Mouse (Mus musculus) heart, postnatal 14 days (tissue): Measurements from ENCODE around the gene Efhd1. TPM values are rescaled to one million over a fixed set of nuclear protein-coding genes. Genes with fewer than 3 reads are reported as not detected.

Source experiments
- DNase-seq, 2 experiments: peaks; one replicate each; pipeline ENCODE4 v3.0.0; 2021 to 2022
- intact Hi-C: fragments of 180-260 bp; cut with DNase I; formaldehyde crosslinking; loops from one replicate; pipeline ENCODE4 v1.15.1; 2025
- total RNA-seq, 2 experiments: library from RNA; stranded (reverse); gene quantifications; 2 replicates each; pipeline ENCODE4 v1.2.3; 2021

Gene Efhd1
- total RNA-seq, 2 experiments from 2014 or later = 4.2 to 4.6 TPM

DNA sequence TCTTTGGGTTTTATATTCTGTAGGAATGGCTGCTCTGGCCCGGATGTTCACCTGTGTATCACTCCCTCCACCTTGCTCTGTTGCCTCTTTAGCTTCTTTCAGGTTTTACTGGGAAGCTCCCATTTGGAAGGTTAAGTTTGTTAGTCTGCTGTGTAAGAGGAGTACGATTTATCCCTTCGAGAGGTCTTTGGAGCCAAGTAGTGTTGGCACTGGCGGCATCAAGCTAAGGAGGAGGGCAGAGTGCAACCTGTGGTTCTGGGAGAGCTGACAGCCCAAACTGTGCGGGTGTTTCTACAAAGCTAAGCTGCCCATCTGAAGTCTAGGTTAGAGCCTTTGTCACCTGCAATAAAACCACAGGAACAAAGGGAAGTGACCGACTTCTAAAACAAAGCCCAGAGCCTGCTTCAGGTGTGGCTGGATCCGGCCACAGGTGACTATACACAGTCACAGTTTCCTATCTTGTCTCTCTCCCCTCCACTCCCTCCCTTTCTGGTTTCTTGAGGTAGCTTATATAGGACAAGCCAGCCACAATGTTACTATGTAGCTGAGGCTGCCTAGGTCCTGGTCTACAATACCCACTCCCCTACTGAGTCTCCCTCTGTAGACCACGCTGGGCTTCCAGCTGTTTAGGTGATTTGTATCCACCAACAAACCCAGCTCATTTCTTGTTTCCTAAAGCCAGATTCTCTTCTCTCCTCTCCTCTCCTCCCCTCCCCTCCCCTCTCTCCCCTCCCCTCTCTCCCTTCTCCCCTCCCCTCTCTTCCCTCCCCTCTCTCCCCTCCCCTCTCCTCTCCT lies 2.3 kb downstream of the Efhd1 start:
- intact Hi-C loops = no loop called here
- DNase-seq = no peak

DNA sequence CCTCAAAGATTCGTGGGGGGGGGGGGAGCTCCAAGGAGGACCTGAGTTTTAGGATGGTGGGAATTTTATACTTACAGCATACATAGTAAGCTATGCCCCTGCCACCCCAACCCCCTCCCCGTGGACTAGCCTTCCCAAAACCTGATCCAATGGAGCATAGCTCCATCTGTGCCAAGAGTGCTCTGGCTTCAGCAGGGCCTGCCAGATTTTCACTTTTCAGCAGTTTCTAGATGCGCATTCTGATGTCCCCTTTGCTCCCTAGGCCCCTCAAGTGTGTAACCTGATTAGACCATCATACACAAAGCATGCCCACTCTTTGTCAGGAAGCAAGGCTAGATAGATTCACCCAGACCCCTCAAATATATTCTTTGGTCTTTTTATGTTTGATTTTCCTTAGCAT lies 6.0 kb downstream of the Efhd1 start:
- intact Hi-C loops = no loop called here
- no peak for DNase-seq

GRCm38 (mm10) chr1:87270641-87271467 lies 6.7 kb downstream of the Efhd1 start:
- DNase-seq = peak; percentile 27 to 31
- intact Hi-C loops = no loop called here

DNA sequence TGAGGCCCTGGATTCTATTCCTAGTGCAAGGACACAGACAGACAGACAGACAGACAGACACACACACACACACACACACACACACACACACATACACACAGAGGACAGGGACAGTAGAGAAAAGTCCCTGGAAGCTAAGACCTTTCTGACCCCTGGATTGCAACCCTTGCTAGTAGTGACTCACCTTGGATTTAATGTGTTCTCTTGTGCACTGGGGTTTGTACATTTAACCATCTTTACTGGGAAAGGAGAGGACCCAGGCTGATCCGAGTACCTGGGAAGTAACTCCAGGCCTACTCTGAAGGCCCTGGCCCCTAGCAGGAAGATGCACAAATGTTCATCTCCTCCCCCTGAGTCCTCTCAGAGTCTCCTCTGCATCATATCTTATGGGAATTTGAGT lies 7.4 kb downstream of the Efhd1 start:
- DNase-seq = no peak
- intact Hi-C loops = no loop called here

- DNase-seq = no peak
- intact Hi-C loops = no loop called here
Observed at GRCm38 (mm10) chr1:87272462-87272861, 8.3 kb downstream of the Efhd1 start.

- intact Hi-C loops = no loop called here
- DNase-seq = peak; percentile 30 to 33
Observed at GRCm38 (mm10) chr1:87273514-87273942, 9.4 kb downstream of the Efhd1 start.

DNA sequence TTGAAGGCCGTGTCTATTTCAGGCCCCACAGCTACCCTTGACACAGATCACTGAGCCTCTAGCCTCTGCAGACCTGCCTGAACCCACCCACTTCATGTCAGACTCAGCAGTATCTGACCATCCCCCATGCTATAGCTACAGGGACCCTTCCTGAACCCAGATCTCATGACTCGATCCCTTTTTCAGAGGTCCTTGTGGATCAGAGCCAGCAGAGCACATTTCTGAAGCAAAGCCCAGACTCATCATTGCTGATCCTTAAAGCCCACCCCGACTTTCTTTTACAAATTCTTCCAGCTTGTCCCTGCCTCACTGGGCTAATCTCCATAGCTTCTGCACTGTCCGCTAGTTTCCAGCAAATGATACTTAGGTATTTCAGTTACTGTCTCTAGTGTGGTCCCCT lies 10.0 kb downstream of the Efhd1 start:
- DNase-seq = no peak
- intact Hi-C loops = no loop called here

GRCm38 (mm10) chr1:87275151-87275550 lies 11.0 kb downstream of the Efhd1 start:
- intact Hi-C loops = no loop called here
- no peak for DNase-seq

DNA sequence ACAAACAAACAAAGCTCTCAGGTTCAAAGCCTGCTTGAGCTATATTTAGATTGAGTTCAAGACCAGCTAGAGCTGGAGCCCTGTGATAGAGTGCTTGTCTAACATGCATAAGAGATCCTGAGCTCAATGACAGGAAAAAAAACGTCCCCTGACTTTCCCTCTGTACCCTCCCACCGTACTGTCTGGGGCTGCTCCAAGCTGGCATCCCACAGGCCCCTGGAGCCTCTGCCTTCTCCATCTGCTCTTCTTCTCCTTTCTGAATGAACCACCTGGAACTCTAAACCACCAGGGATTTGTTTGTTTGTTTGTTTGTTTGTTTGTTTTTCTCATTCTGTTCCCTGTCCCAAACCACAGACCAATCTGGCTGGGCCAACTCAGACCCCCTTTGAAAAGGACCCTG lies 11.9 kb downstream of the Efhd1 start:
- intact Hi-C loops = no loop called here
- no peak for DNase-seq

- no peak for DNase-seq
- intact Hi-C loops = no loop called here
Observed at GRCm38 (mm10) chr1:87280281-87280680, 16.1 kb downstream of the Efhd1 start.

- intact Hi-C loops = no loop called here
- DNase-seq = no peak
Observed at GRCm38 (mm10) chr1:87281599-87282412, 17.6 kb downstream of the Efhd1 start.

GRCm38 (mm10) chr1:87282413-87282788 lies 18.2 kb downstream of the Efhd1 start:
- intact Hi-C loops = no loop called here
- DNase-seq = no peak

DNA sequence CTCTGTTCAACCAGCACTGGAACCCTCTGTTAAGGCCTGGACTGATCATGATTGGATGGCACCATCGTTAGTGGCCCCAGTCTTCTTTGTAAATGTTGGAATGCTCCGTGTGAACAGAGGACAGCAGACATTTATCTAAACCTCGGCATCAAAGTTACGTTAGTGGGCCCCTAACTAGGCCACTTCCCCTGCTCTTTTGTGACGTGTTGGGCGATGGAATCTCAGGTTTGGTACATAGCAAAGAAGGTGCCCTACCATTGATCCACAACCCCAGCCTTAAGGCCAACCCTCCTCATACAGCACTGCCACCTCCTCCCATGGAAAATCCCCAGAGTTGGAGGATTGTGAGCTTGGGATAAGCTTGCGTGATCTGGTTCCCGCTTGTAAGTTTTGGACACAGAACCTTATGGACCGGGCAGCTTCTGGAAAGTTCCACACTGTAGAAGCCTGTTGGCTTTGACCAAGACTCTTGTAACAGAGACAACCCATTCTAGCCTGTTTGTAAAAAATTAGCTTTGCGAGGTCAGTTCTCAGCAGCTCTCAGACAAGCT lies 19.3 kb downstream of the Efhd1 start:
- DNase-seq = no peak
- intact Hi-C loops = no loop called here

- intact Hi-C loops = no loop called here
- DNase-seq = no peak
Observed at GRCm38 (mm10) chr1:87287105-87287504, 22.9 kb downstream of the Efhd1 start.

DNA sequence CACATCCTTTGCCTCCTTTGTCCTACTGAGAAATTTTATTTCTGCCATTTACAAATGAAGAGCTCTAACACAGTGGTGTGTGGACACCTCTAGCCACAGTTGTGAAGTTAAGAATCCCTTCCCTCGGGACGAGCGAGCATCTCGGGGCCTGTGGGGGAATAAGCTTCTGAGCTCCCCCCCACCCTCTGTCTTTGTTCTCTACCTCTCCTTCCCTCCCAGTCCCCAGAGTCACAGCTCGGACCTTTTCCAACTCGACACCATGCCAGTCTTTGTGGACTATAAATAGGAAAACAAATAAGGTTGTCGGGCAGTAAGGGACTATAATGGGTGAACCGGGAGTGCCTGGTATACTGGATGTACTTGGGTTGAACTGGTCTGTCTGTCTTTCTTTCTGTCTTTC lies 27.3 kb downstream of the Efhd1 start:
- peak; percentile 31 to 62 for DNase-seq
- intact Hi-C loops = loop anchor here (5.0 kb wide), 1 partner anchor 119 kb away; no protein-coding TSS in a partner anchor

DNA sequence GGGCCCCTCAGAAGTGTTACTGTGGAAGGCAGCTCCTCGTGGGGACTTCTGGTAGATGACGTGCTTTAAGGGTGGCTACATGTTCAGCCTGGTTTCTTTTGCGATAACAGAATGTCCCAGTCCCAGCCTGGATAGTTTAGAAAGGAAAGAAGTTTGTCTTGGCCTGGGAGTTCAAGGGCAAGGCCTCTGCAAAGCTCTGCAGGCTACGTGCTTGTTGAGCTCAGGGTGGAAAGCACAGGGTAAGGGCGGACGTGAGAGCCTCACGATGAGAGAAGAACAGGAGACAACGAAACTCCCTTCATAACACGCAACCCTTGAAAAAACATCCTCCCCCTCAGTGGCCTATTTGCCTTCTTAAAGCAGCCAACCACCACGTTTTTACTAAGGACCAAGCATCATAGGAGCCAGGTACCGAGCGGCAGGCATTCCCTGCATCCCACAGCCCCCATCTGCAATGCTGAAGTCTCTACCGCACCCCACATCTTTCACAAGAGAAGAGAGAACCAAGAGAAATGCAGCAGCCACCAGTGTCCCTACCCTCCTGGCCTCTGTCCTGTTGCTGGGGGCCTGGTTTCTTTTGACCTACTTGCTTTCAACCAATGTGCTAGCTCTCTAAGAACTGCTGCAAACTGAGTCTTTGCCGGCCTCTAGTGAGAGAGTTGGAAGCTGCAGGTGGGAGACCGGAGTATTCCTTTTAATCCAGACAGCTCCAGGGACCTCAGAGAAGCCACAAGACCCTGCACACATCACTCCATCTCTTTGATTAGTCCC lies 28.4 kb downstream of the Efhd1 start:
- DNase-seq = peak; percentile 55 to 66
- intact Hi-C loops = loop anchor here (2.0 to 5.0 kb wide), 2 partner anchors 46 to 120 kb away; no protein-coding TSS in a partner anchor

DNA sequence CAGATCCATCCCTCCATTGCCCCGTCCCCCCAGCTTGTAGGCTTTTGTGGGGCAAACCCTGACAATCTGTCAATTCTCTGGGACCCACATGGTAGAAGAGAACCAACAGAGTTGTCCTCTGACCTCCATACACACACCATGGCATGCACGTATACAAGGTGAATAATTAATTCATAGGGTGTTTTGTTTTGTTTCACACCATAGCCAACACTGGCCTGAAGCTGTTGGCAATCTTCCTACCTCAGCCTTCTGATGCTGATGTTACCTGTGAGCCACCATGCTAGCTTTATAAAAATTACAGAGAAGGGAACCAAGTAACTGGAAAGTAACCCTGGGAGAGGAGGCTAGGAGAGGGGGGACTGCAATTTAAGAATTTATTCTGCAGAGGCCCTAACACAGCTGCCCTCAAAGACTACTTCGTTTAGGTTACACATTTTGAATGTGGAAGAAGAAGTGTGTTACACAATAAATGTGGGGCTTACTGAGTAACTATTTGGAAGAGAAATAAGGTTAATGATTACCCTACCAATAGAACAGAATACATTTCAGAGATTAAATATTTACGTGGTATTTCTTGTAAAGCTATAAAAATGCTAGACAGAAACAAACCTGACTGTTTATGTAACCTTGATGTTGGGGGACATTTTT lies 30.0 kb downstream of the Efhd1 start:
- intact Hi-C loops = loop anchor here (5.0 kb wide), 1 partner anchor 122 kb away; no protein-coding TSS in a partner anchor
- no peak for DNase-seq

- DNase-seq = no peak
- intact Hi-C loops = loop anchor here (5.0 kb wide), 1 partner anchor 123 kb away; no protein-coding TSS in a partner anchor
Observed at GRCm38 (mm10) chr1:87294951-87295350, 30.8 kb downstream of the Efhd1 start.

DNA sequence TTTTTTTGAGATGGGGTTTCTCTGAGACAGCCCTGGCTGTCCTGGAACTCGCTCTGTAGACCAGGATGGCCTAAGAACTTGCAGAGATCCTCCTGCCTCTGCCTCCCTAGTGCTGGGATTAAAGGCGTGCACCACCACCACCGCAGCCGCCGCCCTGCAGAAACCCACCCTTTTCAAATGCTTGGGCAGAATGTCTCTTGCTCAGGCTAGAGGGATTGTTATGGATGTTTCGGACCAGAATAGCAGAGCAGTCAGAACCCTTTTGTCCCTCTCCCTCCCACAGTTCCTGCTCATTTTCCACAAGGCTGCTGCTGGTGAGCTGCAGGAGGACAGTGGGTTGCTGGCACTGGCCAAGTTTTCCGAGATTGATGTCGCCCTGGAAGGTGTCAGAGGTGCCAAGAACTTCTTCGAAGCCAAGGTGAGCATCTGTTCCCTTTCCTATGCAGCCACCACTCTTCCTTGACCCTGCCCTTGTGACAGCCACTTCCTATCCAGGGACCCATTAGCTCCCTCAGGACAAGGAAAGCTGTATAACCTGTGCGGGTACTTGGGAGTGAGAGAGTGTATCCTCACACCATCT lies 33.3 kb downstream of the Efhd1 start:
- no peak for DNase-seq
- intact Hi-C loops = no loop called here
